Mouse (Mus musculus) intestine, embryonic 16.5 days (tissue): Measurements from ENCODE around the gene Itsn1. TPM values are rescaled to one million over a fixed set of nuclear protein-coding genes. Genes with fewer than 3 reads are reported as not detected.

Experiments used
- ATAC-seq: fragments of 200-750 bp; cut with Nextera tagmentation; 2 replicates; pipeline ENCODE4 v1.8.0; 2017; ENCODE audit warnings: moderate TSS enrichment, moderate library complexity
- H3K27ac ChIP-seq: fragments of 300-500 bp; sonication (generic); 2 replicates; pipeline ENCODE4 v1.5.1; 2014; ENCODE audit warnings: mild to moderate bottlenecking, low read length
- H3K27me3 ChIP-seq: fragments of 300-500 bp; sonication (generic); replicated peaks from 2 replicates; pipeline ENCODE4 v1.6.1; 2014; ENCODE audit warnings: low read length, control low read depth, mixed read lengths; ENCODE audit not compliant: control insufficient read depth, insufficient read depth
- H3K36me3 ChIP-seq: fragments of 300-500 bp; sonication (generic); 2 replicates; pipeline ENCODE4 v1.6.1; 2014; ENCODE audit warnings: low read length, control low read depth; ENCODE audit not compliant: control insufficient read depth, insufficient read depth
- H3K4me1 ChIP-seq: fragments of 300-500 bp; sonication (generic); 2 replicates; pipeline ENCODE4 v1.6.1; 2014; ENCODE audit warnings: low read length, control low read depth, mixed read lengths; ENCODE audit not compliant: control insufficient read depth, insufficient read depth
- H3K4me2 ChIP-seq: fragments of 300-500 bp; sonication (generic); 2 replicates; pipeline ENCODE4 v1.6.1; 2014; ENCODE audit warnings: low read depth, low read length, control low read depth
- H3K4me3 ChIP-seq: fragments of 300-500 bp; sonication (generic); 2 replicates; pipeline ENCODE4 v1.5.1; 2014; ENCODE audit warnings: mild to moderate bottlenecking, low read length
- H3K9ac ChIP-seq: fragments of 300-500 bp; sonication (generic); 2 replicates; pipeline ENCODE4 v1.6.1; 2014; ENCODE audit warnings: low read depth, low read length
- H3K9me3 ChIP-seq: fragments of 300-500 bp; sonication (generic); 2 replicates; pipeline ENCODE4 v1.6.1; 2016; ENCODE audit warnings: low read length, control low read depth; ENCODE audit not compliant: control insufficient read depth
- WGBS: fragments of 180-500 bp; shearing (Covaris S2); extraction: QIAGEN DNeasy Blood & Tissue Kit; methylation state at CpG from one replicate; pipeline ENCODE4 v1.1.7; 2014; 5-methylcytosine and 5-hydroxymethylcytosine counted together
- polyA plus RNA-seq: library from polyadenylated mRNA; unstranded; fragments of >200 nt; fragmentation: Nextera tagmentation; extraction: Ambion mirVana; gene quantifications from 2 replicates; pipeline ENCODE4 v1.2.1, GENCODE M21; 2015

Gene Itsn1
- polyA plus RNA-seq, 1 experiment from 2014 or later: 10.5 TPM

- H3K9ac ChIP-seq: peak overlapping the region; percentile 34; the same call in 1 of the 2 replicates
- no peaks in the 10 kb centered on the region for H3K27me3 ChIP-seq
- peaks cover 14% of the 10 kb centered on the region; the same call in 1 of the 2 replicates for H3K4me1 ChIP-seq
- no peak overlapping the region for H3K27ac ChIP-seq
- no peak overlapping the region for H3K4me3 ChIP-seq
- no peaks in the 10 kb centered on the region for H3K36me3 ChIP-seq
- no peak for ATAC-seq
- no peak overlapping the region for H3K4me2 ChIP-seq
- no peaks in the 10 kb centered on the region for H3K9me3 ChIP-seq
- 57% methylated on average over 7 of the region's 7 CpGs for WGBS
Observed at GRCm38 (mm10) chr16:91862836-91863235, 133.8 kb downstream of the Itsn1 start.

- WGBS: 72% methylated on average over 10 of the region's 10 CpGs
- peaks cover 14% of the 10 kb centered on the region; the same call in 1 of the 2 replicates for H3K4me1 ChIP-seq
- H3K27me3 ChIP-seq: no peaks in the 10 kb centered on the region
- H3K4me3 ChIP-seq: no peak overlapping the region
- H3K9ac ChIP-seq: no peak overlapping the region
- no peaks in the 10 kb centered on the region; the same call in 1 of the 2 replicates for H3K36me3 ChIP-seq
- no peaks in the 10 kb centered on the region for H3K9me3 ChIP-seq
- ATAC-seq: peak; percentile 84
- H3K27ac ChIP-seq: peak overlapping the region; percentile 60
- H3K4me2 ChIP-seq: no peak overlapping the region
Observed at GRCm38 (mm10) chr16:91864646-91865332, 135.7 kb downstream of the Itsn1 start.

DNA sequence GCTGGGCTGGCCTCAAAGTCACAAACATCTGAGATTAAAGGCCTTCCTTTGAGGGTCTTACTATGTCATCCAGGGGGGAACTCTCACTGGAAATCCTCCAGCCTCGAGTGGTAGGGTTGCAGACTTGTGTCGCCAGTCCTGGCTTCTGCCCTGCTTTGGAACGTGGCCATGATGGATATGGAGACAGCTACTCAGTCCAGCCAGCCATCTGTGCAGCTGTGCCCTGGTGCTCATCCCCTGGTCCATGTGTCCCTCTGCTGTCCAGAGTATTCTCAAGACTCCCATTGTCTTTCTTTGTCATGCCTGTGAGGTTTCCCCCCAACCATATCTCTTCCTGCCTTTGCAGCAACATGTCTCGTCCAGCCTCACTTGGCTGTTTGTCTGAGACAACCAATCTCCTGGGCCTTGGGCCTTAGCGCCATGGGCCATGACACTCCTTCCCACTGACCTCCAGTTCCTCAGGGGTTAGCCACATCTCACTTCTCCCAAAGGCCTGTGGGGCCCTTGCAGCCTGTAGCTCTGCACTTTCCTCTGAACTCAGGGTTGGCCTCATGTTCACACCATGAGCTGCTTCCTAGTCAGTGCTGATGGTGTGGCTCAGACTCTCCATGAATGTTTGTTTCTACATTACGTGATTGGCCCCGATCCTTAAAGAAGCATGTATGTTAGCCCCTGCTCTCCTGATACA is 136.6 kb downstream of the Itsn1 start:
- Histone ChIP-seq H3K4me1 (peaks cover 10% of the 10 kb centered on the region; the same call in 1 of the 2 replicates), H3K27ac (no peak overlapping the region), H3K4me3 (no peak overlapping the region), H3K9ac (no peak overlapping the region), H3K36me3 (no peaks in the 10 kb centered on the region; the same call in 1 of the 2 replicates), H3K4me2 (no peak overlapping the region), H3K9me3 (no peaks in the 10 kb centered on the region), H3K27me3 (no peaks in the 10 kb centered on the region)
- no peak for ATAC-seq
- 86% methylated on average over 7 of the region's 7 CpGs for WGBS

- 86% methylated on average over 5 of the region's 5 CpGs for WGBS
Observed at GRCm38 (mm10) chr16:91866258-91866634, 137.2 kb downstream of the Itsn1 start.

DNA sequence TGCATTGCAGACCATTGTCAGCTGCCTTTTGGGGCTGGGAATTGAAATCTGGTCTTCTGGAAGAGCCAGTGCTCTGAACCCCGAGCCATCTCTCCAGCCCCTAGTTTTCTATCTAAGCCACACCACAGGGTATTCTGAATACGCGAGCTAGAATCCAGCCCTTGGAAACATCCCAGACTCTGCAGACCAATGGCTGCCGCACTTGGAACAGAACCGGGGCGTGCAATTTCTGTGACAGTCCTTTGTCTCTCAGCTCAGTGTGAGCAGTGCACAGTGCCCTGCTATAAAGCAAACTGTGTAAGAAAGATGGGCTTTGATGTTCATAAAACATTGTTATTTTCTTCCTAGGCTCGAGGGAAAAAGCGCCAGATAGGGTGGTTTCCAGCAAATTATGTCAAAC is 138.6 kb downstream of the Itsn1 start:
- Histone ChIP-seq H3K36me3 (no peaks in the 10 kb centered on the region; the same call in 1 of the 2 replicates), H3K4me1 (peaks cover 3% of the 10 kb centered on the region; the same call in 1 of the 2 replicates), H3K4me3 (no peak overlapping the region), H3K4me2 (no peak overlapping the region), H3K27ac (no peak overlapping the region), H3K9me3 (no peaks in the 10 kb centered on the region), H3K27me3 (no peaks in the 10 kb centered on the region), H3K9ac (no peak overlapping the region)
- WGBS: 89% methylated on average over 8 of the region's 8 CpGs
- ATAC-seq: no peak

More at GRCm38 (mm10) chr16:91866258-91866634, 137.2 kb downstream of the Itsn1 start:
- Histone ChIP-seq H3K9me3 (no peaks in the 10 kb centered on the region), H3K27me3 (no peaks in the 10 kb centered on the region), H3K36me3 (no peaks in the 10 kb centered on the region; the same call in 1 of the 2 replicates), H3K9ac (no peak overlapping the region), H3K4me3 (no peak overlapping the region), H3K4me1 (peaks cover 4% of the 10 kb centered on the region; the same call in 1 of the 2 replicates), H3K4me2 (no peak overlapping the region), H3K27ac (no peak overlapping the region)
- ATAC-seq: no peak

- Histone ChIP-seq H3K4me3 (no peak overlapping the region), H3K36me3 (no peaks in the 10 kb centered on the region; the same call in 1 of the 2 replicates), H3K9me3 (no peaks in the 10 kb centered on the region), H3K27ac (no peak overlapping the region), H3K9ac (no peak overlapping the region), H3K4me2 (no peak overlapping the region), H3K4me1 (peaks cover 3% of the 10 kb centered on the region; the same call in 1 of the 2 replicates), H3K27me3 (no peaks in the 10 kb centered on the region)
- no peak for ATAC-seq
- WGBS: 81% methylated on average over 28 of the region's 28 CpGs
Observed at GRCm38 (mm10) chr16:91868943-91869911, 140.1 kb downstream of the Itsn1 start.

DNA sequence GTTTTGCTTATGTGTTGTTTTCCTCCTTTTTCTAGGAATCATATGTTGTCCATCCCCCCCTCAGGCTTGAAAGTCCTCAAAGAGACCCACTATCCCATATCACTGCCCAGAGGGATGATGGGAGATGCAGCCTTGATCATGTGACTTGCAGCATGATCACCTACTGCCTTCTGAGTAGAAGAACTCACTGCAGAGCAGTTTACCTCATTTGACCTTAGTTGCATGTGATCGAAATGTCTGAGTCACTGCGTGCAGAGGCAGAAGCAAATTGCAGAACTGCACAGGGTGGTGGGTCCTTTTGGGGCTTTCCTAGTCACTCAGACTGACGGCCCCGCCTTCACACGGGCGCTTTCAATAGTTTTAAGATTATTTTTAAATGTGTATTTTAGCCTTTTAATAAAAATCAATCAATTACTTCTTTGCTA is 141.1 kb downstream of the Itsn1 start:
- ATAC-seq: no peak
- H3K36me3 ChIP-seq: no peaks in the 10 kb centered on the region; the same call in 1 of the 2 replicates
- no peaks in the 10 kb centered on the region for H3K9me3 ChIP-seq
- H3K27me3 ChIP-seq: no peaks in the 10 kb centered on the region
- no peak overlapping the region for H3K4me3 ChIP-seq
- WGBS: 94% methylated on average over 6 of the region's 6 CpGs
- H3K27ac ChIP-seq: no peak overlapping the region
- no peak overlapping the region for H3K4me2 ChIP-seq
- no peak overlapping the region for H3K9ac ChIP-seq
- H3K4me1 ChIP-seq: no peaks in the 10 kb centered on the region

DNA sequence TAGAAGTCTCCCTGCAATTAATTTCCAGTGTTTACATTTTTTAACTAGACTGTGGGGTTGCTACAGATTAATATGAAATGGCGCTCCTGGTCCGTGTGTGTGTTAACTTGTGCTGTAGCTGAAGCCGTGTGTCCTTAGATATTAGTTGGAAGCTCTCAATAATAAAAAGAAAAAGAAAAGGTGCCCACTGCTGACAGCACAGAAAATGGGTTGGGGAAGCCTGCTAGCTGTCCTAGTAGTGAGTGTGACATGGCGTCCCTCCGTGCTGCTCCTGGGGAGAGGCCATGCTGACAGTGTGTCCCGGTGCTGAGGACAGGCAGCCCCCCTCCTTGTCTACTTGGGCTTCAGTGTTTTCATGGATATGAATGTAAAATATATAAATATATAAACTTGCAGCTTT is 142.1 kb downstream of the Itsn1 start:
- Histone ChIP-seq H3K27me3 (no peaks in the 10 kb centered on the region), H3K9me3 (no peaks in the 10 kb centered on the region), H3K4me2 (no peak overlapping the region), H3K4me3 (no peak overlapping the region), H3K9ac (no peak overlapping the region), H3K4me1 (no peaks in the 10 kb centered on the region; the same call in 1 of the 2 replicates), H3K36me3 (no peaks in the 10 kb centered on the region; the same call in 1 of the 2 replicates), H3K27ac (no peak overlapping the region)
- no peak for ATAC-seq
- WGBS: 91% methylated on average over 6 of the region's 6 CpGs
